Mouse (Mus musculus) liver, adult 2 months (tissue): ENCODE measurements around the gene Trp53. TPM values are rescaled to one million over a fixed set of nuclear protein-coding genes. Genes with fewer than 3 reads are reported as not detected.

Source experiments
- DNase-seq: peaks from one replicate; pipeline ENCODE4 v3.0.0-alpha.2; 2011; ENCODE audit warnings: low read depth, low spot score; ENCODE audit errors: extremely low read depth
- H3K27ac ChIP-seq: fragments of 200-500 bp; replicated peaks from 2 replicates; pipeline ENCODE4 v1.5.1; 2012; ENCODE audit warnings: low read depth, mild to moderate bottlenecking, control low read depth, inconsistent platforms, low read length; ENCODE audit not compliant: insufficient read depth
- H3K27me3 ChIP-seq: fragments of 200-500 bp; 2 replicates; pipeline ENCODE4 v1.6.1; 2012; ENCODE audit warnings: mild to moderate bottlenecking, moderate library complexity, low read length, inconsistent platforms; ENCODE audit not compliant: control insufficient read depth, insufficient read depth
- H3K36me3 ChIP-seq: fragments of 200-500 bp; 2 replicates; pipeline ENCODE4 v1.6.1; 2012; ENCODE audit warnings: low read length, inconsistent platforms; ENCODE audit not compliant: control insufficient read depth, insufficient read depth
- H3K4me1 ChIP-seq: fragments of 200-500 bp; 2 replicates; pipeline ENCODE4 v1.6.1; 2011; ENCODE audit warnings: low read length; ENCODE audit not compliant: control insufficient read depth, insufficient read depth
- H3K4me3 ChIP-seq: fragments of 200-500 bp; 2 replicates; pipeline ENCODE4 v1.5.1; 2011; ENCODE audit warnings: low read depth, mild to moderate bottlenecking, control low read depth, low read length, moderate library complexity; ENCODE audit not compliant: insufficient read depth
- H3K79me2 ChIP-seq: fragments of 200-500 bp; 2 replicates; pipeline ENCODE4 v1.6.1; 2012; ENCODE audit warnings: inconsistent platforms, mild to moderate bottlenecking, low read length, moderate library complexity; ENCODE audit not compliant: control insufficient read depth, insufficient read depth
- H3K9ac ChIP-seq: fragments of 200-500 bp; 2 replicates; pipeline ENCODE4 v1.6.1; 2012; ENCODE audit warnings: low read depth, mild to moderate bottlenecking, control low read depth, inconsistent platforms, low read length
- CTCF ChIP-seq: fragments of 200-500 bp; IDR thresholded peaks from 2 replicates; pipeline ENCODE4 v1.5.1; 2011; ENCODE audit warnings: low read depth, low read length, control low read depth
- POLR2A ChIP-seq: fragments of 200-500 bp; IDR thresholded peaks from 2 replicates; pipeline ENCODE4 v1.6.1; 2011; ENCODE audit warnings: low read length, control low read depth; ENCODE audit not compliant: insufficient read depth; ENCODE audit errors: extremely low read depth
- WGBS: fragments of 180-500 bp; shearing (Covaris S2); methylation state at CpG from one replicate; pipeline ENCODE4 v1.1.7; 2018; 5-methylcytosine and 5-hydroxymethylcytosine counted together
- polyA plus RNA-seq: library from polyadenylated mRNA; depleted of rRNA; stranded (reverse); fragments of >200 nt; gene quantifications from 2 replicates; pipeline ENCODE4 v1.2.3, GENCODE M21; 2012
- total RNA-seq: library from RNA; depleted of rRNA; stranded (reverse); fragments of >200 nt; gene quantifications from 2 replicates; pipeline ENCODE4 v1.2.3, GENCODE M21; 2014

The Trp53 gene
- total and polyA plus RNA-seq, 2 experiments, result 3.7 to 35.4 TPM

DNA sequence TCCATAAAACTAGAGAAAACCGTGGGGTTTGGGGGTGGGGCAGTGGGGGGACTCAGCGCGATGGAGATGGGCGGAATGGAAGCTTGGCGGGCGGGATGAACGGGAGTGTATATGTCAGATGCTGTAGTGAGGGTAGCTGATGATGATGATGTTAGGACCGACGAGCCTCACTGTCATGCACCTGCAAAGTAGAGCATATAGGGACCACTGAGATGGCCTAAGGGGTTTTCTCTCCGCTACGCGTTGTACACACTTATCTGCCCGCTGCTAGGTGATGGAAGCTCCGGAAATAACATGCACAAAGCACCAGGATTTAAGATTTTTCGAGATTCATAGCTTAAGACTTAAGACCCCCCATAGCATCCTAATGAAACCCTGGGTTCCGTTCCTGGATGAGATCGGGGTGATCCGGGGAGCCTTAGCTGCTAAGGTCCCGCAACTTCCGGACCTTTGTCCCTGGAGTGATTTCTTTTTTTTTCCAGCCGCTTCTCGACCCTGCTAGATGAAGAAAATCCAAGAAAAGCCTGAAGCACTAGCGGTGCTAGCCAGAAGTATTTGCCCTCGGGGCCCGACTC, 500 bp downstream of the Trp53 start:
- DNase-seq, result no peak
- Histone ChIP-seq H3K9ac (peak overlapping the region; percentile 77), H3K79me2 (peaks cover 18% of the 10 kb centered on the region), H3K27me3 (no peaks in the 10 kb centered on the region), H3K36me3 (no peaks in the 10 kb centered on the region), H3K4me3 (peak overlapping the region; percentile 74), H3K27ac (peak overlapping the region; percentile 85), H3K4me1 (peaks cover 6% of the 10 kb centered on the region)
- TF ChIP-seq POLR2A, result no peak
- TF ChIP-seq CTCF, result no peak
- WGBS, result under 1% methylated on average over 25 of the region's 25 CpGs

DNA sequence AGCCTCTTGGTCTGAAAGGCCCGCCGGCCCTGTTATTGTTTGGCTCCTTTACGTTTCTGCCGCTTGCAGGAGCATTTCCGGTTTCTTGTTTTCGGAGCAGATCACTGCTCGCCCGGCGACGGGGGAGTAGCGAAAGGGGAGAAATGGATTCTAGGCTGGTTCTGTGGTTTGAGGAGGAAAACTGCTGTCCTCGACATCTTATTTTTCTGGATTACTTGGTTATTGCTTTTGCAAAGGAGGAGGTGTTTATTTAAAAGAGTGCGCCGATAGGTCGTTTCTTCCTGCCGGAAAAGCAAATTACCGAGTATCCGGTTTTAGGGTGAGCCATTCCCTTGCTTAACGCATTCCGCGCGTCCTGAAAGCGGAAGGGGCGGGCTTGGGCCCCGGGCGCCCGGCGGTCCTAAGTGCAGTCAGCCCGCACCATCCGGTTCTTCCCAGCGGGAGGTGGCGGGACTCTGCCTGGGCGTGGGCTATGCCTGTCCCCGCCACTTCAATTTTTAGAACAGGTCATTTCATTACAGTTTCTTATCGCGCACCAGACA, 1.1 kb downstream of the Trp53 start:
- Histone ChIP-seq H3K79me2 (peaks cover 18% of the 10 kb centered on the region), H3K27ac (peak overlapping the region; percentile 85), H3K36me3 (no peaks in the 10 kb centered on the region), H3K4me1 (peaks cover 6% of the 10 kb centered on the region), H3K4me3 (peak overlapping the region; percentile 74), H3K9ac (peak overlapping the region; percentile 77), H3K27me3 (no peaks in the 10 kb centered on the region)
- DNase-seq, result peak; percentile 91
- WGBS, result under 1% methylated on average over 36 of the region's 36 CpGs
- TF ChIP-seq POLR2A, result 0 out of 2 replicates have a peak, but pooled peaks have one; percentile 16
- no peak for TF ChIP-seq CTCF

DNA sequence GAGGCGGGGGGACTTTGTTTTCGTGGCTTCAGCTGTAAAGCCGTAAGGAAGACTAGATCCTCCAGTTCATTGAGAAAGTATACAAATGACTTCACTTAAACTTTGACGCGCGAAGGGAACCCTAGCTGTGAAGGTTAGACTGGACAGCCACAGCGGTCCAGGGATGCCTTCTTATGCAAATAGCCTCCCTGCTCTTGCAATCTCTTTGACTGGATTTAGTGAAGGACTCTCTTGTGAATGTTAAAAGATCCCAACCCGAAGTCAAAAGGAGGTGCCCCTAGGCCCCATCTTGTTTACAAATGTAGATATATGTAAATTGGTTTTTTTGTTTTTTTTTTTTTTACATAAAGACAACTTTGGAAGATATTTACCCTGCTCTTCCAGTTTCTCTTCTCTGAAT, 1.7 kb downstream of the Trp53 start:
- Histone ChIP-seq H3K9ac (peak overlapping the region; percentile 59), H3K36me3 (no peaks in the 10 kb centered on the region), H3K4me3 (peak overlapping the region; percentile 74), H3K27me3 (no peaks in the 10 kb centered on the region), H3K4me1 (peaks cover 6% of the 10 kb centered on the region), H3K27ac (no peak overlapping the region), H3K79me2 (peaks cover 18% of the 10 kb centered on the region)
- TF ChIP-seq POLR2A, result no peak
- TF ChIP-seq CTCF, result no peak
- no peak for DNase-seq
- WGBS, result under 1% methylated on average over 8 of the region's 8 CpGs

DNA sequence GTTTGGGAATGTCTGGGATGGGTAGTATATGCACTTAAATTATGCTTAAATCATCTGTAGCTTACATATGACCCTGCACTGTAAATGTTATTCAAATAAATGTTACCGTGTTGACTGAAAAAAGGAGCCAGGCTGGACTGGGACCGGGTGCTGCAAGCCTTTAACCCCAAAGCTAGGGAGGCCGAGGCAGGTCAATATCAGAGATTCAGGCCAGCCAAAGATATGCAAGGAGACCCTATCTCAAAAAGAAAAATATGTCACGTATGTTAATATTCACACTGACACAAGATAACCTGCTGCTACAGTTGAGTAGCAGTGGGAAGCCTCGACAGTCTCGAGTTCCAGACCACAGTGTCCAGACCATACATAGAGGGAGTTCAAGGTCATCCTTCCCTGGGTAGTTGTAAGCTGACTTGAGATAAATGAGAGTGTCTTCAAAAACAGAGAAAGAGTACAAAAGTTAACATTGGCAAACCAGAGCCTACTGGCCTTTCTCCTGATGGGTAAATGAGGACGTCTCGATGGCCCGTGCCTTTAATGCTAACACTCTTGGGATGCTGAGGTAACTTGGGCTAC, 2.2 kb downstream of the Trp53 start:
- H3K79me2 ChIP-seq, result peaks cover 18% of the 10 kb centered on the region
- H3K4me3 ChIP-seq, result no peak overlapping the region
- H3K4me1 ChIP-seq, result peaks cover 6% of the 10 kb centered on the region
- peaks cover 4% of the 10 kb centered on the region; the same call in 1 of the 2 replicates for H3K36me3 ChIP-seq
- H3K27me3 ChIP-seq, result no peaks in the 10 kb centered on the region
- TF ChIP-seq CTCF (no peak), POLR2A (no peak)
- WGBS, result 48% methylated on average over 9 of the region's 9 CpGs
- no peak overlapping the region for H3K9ac ChIP-seq
- DNase-seq, result no peak
- no peak overlapping the region for H3K27ac ChIP-seq

DNA sequence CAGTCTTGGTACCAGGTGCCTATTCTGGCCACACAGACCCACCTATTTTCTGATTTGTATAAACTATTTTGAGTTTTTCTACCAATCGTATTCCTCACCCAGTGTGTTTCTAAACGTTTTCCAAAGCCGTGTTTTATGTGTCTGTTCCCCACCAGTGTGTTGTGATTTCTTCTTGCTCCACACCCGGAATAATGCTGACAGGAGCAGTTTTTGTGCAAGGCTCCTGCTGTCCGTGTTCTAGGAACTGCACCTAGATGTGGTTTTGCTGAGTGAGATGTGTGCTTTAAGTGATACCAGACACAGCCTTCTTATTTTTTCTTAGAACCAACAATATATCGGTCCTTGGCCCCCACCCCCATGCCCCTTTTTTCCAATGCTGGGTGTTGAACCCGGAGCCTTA, 3.8 kb downstream of the Trp53 start:
- no peak overlapping the region for H3K9ac ChIP-seq
- H3K4me1 ChIP-seq, result peaks cover 2% of the 10 kb centered on the region; the same call in 1 of the 2 replicates
- H3K36me3 ChIP-seq, result peaks cover 14% of the 10 kb centered on the region; the same call in 1 of the 2 replicates
- no peaks in the 10 kb centered on the region for H3K27me3 ChIP-seq
- no peak overlapping the region for H3K4me3 ChIP-seq
- TF ChIP-seq CTCF, result no peak
- no peak for TF ChIP-seq POLR2A
- peaks cover 11% of the 10 kb centered on the region for H3K79me2 ChIP-seq
- no peak for DNase-seq
- no peak overlapping the region for H3K27ac ChIP-seq
- 82% methylated on average over 7 of the region's 7 CpGs for WGBS

DNA sequence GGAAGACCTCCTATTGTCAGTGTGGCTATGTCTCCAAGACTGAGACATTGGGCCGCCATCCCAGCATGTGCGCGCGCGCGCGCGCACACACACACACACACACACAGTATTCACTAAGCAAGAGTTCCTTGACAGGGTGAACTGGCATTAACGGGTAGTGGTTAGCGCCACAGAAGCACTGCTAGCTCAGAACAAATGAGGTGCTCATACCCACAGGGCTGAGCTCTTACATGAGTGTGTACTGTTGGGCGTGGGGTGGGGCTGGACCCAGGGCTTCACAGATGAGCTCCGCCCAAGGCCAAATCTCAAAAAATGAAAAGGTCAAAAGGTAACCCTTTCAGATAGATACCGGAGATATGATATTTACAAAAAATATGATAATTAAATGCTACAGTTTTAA, 4.8 kb downstream of the Trp53 start:
- DNase-seq, result no peak
- H3K9ac ChIP-seq, result no peak overlapping the region
- no peaks in the 10 kb centered on the region for H3K27me3 ChIP-seq
- peaks cover 11% of the 10 kb centered on the region for H3K79me2 ChIP-seq
- peaks cover 2% of the 10 kb centered on the region; the same call in 1 of the 2 replicates for H3K4me1 ChIP-seq
- H3K27ac ChIP-seq, result no peak overlapping the region
- no peak overlapping the region for H3K4me3 ChIP-seq
- H3K36me3 ChIP-seq, result peaks cover 23% of the 10 kb centered on the region
- TF ChIP-seq POLR2A (no peak), CTCF (no peak)
- 97% methylated on average over 13 of the region's 13 CpGs for WGBS
